In the genomic region with DNA sequence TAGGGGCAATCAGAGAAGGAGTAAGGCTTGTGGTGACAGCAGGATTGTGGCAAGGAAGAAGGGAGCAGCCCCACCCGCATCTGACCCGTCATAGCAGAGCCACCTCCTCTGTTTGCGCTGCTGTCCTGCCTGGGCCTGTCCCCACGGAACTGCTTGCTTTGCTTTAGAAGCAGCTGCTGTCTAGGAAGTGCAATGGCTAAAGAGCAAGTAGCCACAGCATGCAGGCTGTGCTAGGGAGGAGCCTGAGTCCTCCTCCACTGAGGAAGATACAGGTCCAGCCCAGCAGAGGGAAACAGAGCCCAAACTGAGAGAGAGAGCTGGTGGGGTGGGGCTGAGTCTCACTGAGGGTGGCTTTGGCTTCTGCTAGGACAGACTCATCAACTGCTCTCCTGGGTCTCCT, we compare ENCODE assay signal across 7 mouse cellular contexts. TPM values are rescaled to one million over a fixed set of nuclear protein-coding genes. Genes with fewer than 3 reads are reported as not detected.
DNase-seq lines count a peak whose midpoint lies in the region; ATAC-seq lines count a peak whose summit lies in the region.

No protein-coding gene starts in this region.

- 0 out of 2 replicates have a peak, but pooled peaks have one; percentile 37 for ATAC-seq in kidney, embryonic 15.5 days (replicated peaks; ENCODE audit: low FRiP score)
- 0 out of 2 replicates have a peak, but pooled peaks have one; percentile 26 for ATAC-seq in liver, embryonic 15.5 days (ENCODE audit: insufficient read depth)

- DNase-seq in kidney, adult 18-20 months = no peak
- DNase-seq in A20 (ENCODE audit: low read depth, low spot score) (peak; percentile 29), R1 (ENCODE audit: low read depth, low spot score) (peak; percentile 70)
- no peak for DNase-seq in thymus, postnatal 25 days
- DNase-seq in thymus, postnatal 14 days = no peak

- H3K4me2 ChIP-seq in kidney, embryonic 15.5 days = no peak overlapping the region
- no peak overlapping the region for H3K4me2 ChIP-seq in liver, embryonic 15.5 days

- peaks cover 14% of the 10 kb centered on the region for H3K4me1 ChIP-seq in kidney, embryonic 15.5 days
- peaks cover under 1% of the 10 kb centered on the region for H3K4me1 ChIP-seq in liver, embryonic 15.5 days (replicated peaks)

- H3K27ac ChIP-seq in kidney, embryonic 15.5 days = no peak overlapping the region
- no peak overlapping the region for H3K27ac ChIP-seq in liver, embryonic 15.5 days (replicated peaks)

- H3K9ac ChIP-seq in kidney, embryonic 15.5 days = no peak overlapping the region
- no peak overlapping the region for H3K9ac ChIP-seq in liver, embryonic 15.5 days

- WGBS in kidney, embryonic 15.5 days = 43% methylated on average over 4 of the region's 4 CpGs
- WGBS in liver, embryonic 15.5 days (ENCODE audit: insufficient replicate concordance) = 35% methylated on average over 4 of the region's 4 CpGs

- peaks cover 5% of the 10 kb centered on the region; the same call in 1 of the 2 replicates for H3K9me3 ChIP-seq in kidney, embryonic 15.5 days (replicated peaks)
- H3K9me3 ChIP-seq in liver, embryonic 15.5 days (replicated peaks) = no peaks in the 10 kb centered on the region

- no peaks in the 10 kb centered on the region for H3K27me3 ChIP-seq in kidney, embryonic 15.5 days
- no peaks in the 10 kb centered on the region for H3K27me3 ChIP-seq in liver, embryonic 15.5 days

- peaks cover 13% of the 10 kb centered on the region; the same call in 1 of the 2 replicates for H3K36me3 ChIP-seq in kidney, embryonic 15.5 days
- H3K36me3 ChIP-seq in liver, embryonic 15.5 days (replicated peaks) = no peaks in the 10 kb centered on the region

- H3K4me3 ChIP-seq in kidney, embryonic 15.5 days (replicated peaks) = no peak overlapping the region
- H3K4me3 ChIP-seq in liver, embryonic 15.5 days (replicated peaks) = no peak overlapping the region

RNA-seq across cellular contexts. Expression of a gene that starts 4.0 kb away (rescaled TPM):
- 82.4 and 93.2 TPM in 2 replicates for polyA plus RNA-seq in kidney, embryonic 15.5 days (2015; fragmentation: Nextera tagmentation; extraction: Ambion mirVana)
- 42.8 and 44.0 TPM in 2 replicates for polyA plus RNA-seq in liver, embryonic 15.5 days (2015; fragmentation: Nextera tagmentation; extraction: Ambion mirVana)

RNA-seq across cellular contexts. Expression of a gene that starts 24.6 kb away (rescaled TPM):
- 20.6 and 25.9 TPM in 2 replicates for polyA plus RNA-seq in kidney, embryonic 15.5 days (2015; fragmentation: Nextera tagmentation; extraction: Ambion mirVana)
- 4.8 and 5.7 TPM in 2 replicates for polyA plus RNA-seq in liver, embryonic 15.5 days (2015; fragmentation: Nextera tagmentation; extraction: Ambion mirVana)

RNA-seq across cellular contexts. Expression of a gene that starts 43.7 kb away (rescaled TPM):
- polyA plus RNA-seq in kidney, embryonic 15.5 days (2015; fragmentation: Nextera tagmentation; extraction: Ambion mirVana) = 491 and 504 TPM in 2 replicates
- polyA plus RNA-seq in liver, embryonic 15.5 days (2015; fragmentation: Nextera tagmentation; extraction: Ambion mirVana) = 312 and 329 TPM in 2 replicates

RNA-seq across cellular contexts. Expression of a gene that starts 49.4 kb away (rescaled TPM):
- 258 and 306 TPM in 2 replicates for polyA plus RNA-seq in kidney, embryonic 15.5 days (2015; fragmentation: Nextera tagmentation; extraction: Ambion mirVana)
- polyA plus RNA-seq in liver, embryonic 15.5 days (2015; fragmentation: Nextera tagmentation; extraction: Ambion mirVana) = 37.6 and 46.8 TPM in 2 replicates

RNA-seq across cellular contexts. Expression of a gene that starts 49.4 kb away (rescaled TPM):
- polyA plus RNA-seq in kidney, embryonic 15.5 days (2015; fragmentation: Nextera tagmentation; extraction: Ambion mirVana) = 22.4 and 23.6 TPM in 2 replicates
- 2.9 and 3.2 TPM in 2 replicates for polyA plus RNA-seq in liver, embryonic 15.5 days (2015; fragmentation: Nextera tagmentation; extraction: Ambion mirVana)

Comparison
In these comparisons a context has a peak if more than half of its experiments do, and no peak if none do; other contexts are left out.
1. DNase-seq: peak in A20 (single experiment) and R1 (single experiment); none in kidney, adult 18-20 months (single experiment), thymus, postnatal 25 days (single experiment) and thymus, postnatal 14 days (single experiment).